Comparison of ENCODE assay signal across 12 mouse cellular contexts in the genomic region with DNA sequence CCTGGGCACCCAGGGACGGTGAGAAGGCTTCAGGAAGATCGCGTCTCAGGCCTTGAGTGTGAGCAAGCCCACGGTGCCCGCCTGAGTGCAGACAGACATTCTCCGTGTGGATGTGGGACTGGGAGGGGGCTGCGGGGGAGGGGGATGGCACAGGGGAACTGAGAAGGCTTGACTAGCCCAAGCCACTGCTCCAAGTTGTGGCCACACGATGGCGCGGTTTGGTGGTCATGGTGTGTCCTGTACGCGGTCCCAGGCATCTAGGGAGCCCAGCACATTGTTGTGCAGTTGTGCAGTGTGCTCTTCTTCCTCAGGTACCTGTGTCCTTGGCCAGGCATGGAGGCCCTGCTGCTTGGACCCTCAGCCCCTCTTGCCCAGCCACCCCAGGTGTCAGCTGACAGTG. TPM values are rescaled to one million over a fixed set of nuclear protein-coding genes. Genes with fewer than 3 reads are reported as not detected.
DNase-seq lines count a peak whose midpoint lies in the region; ATAC-seq and TF ChIP-seq lines count a peak whose summit lies in the region.
"Had no signal": no experiment of that assay in that cellular context is flagged by ENCODE, and none has a peak within 500 bp of the region (broad histone marks: within the 10 kb centered on the region; RNA-seq: fewer than 3 reads in every experiment).

No protein-coding gene starts in this region.

- peak; percentile 71 for DNase-seq in forebrain, embryonic 11.5 days (ENCODE audit: low spot score)
- DNase-seq in lung, embryonic 14.5 days: peak; percentile 46
- DNase-seq in lung, postnatal 36 days: no peak
- DNase-seq in embryo, embryonic 9.5 days (ENCODE audit: extremely low spot score): peak; percentile 39
- DNase-seq in urinary bladder, postnatal 36 days (ENCODE audit: low spot score in 2 of 2): no peak
- no peak for DNase-seq in cerebellum, adult 8-10 months
- DNase-seq: adrenal gland, adult 8-10 months had no signal

- no peaks in the 10 kb centered on the region for H3K36me3 ChIP-seq in forebrain, embryonic 11.5 days (ENCODE audit: control insufficient read depth, insufficient read depth, low read length)
- H3K36me3 ChIP-seq in forebrain, embryonic 15.5 days: no peaks in the 10 kb centered on the region
- H3K36me3 ChIP-seq in lung, embryonic 14.5 days (ENCODE audit: insufficient read depth): no peaks in the 10 kb centered on the region
- peaks cover 16% of the 10 kb centered on the region for H3K36me3 ChIP-seq in midbrain, embryonic 13.5 days

- 40% methylated on average over 12 of the region's 12 CpGs for WGBS in forebrain, embryonic 11.5 days
- 36% methylated on average over 12 of the region's 12 CpGs for WGBS in forebrain, embryonic 15.5 days
- 35% methylated on average over 12 of the region's 12 CpGs for WGBS in lung, embryonic 14.5 days
- WGBS in midbrain, embryonic 13.5 days: 41% methylated on average over 12 of the region's 12 CpGs

- no peaks in the 10 kb centered on the region; the same call in 1 of the 2 replicates for H3K4me1 ChIP-seq in forebrain, embryonic 11.5 days (replicated peaks; ENCODE audit: control insufficient read depth, insufficient read depth, low read length)
- peaks cover 11% of the 10 kb centered on the region for H3K4me1 ChIP-seq in forebrain, embryonic 15.5 days
- H3K4me1 ChIP-seq in lung, embryonic 14.5 days (ENCODE audit: insufficient read depth): peaks cover 4% of the 10 kb centered on the region; the same call in 1 of the 2 replicates
- H3K4me1 ChIP-seq in midbrain, embryonic 13.5 days (replicated peaks): peaks cover 39% of the 10 kb centered on the region

- peak; percentile 34; the same call in 1 of the 2 replicates for TF ChIP-seq CTCF in lung, embryonic 14.5 days (IDR thresholded peaks at IDR 0.05; ENCODE audit: low read depth)

- no peak for ATAC-seq in forebrain, embryonic 11.5 days (replicated peaks; ENCODE audit: low FRiP score)
- no peak for ATAC-seq in forebrain, embryonic 15.5 days (replicated peaks)
- ATAC-seq in lung, embryonic 14.5 days (ENCODE audit: insufficient read depth): no peak
- peak; percentile 34; the same call in 1 of the 2 replicates for ATAC-seq in midbrain, embryonic 13.5 days

- H3K4me2 ChIP-seq in forebrain, embryonic 11.5 days (ENCODE audit: low read depth, low read length, severe bottlenecking): no peak overlapping the region
- no peak overlapping the region for H3K4me2 ChIP-seq in forebrain, embryonic 15.5 days (replicated peaks)
- H3K4me2 ChIP-seq in lung, embryonic 14.5 days: no peak overlapping the region
- no peak overlapping the region for H3K4me2 ChIP-seq in midbrain, embryonic 13.5 days (replicated peaks)
- H3K4me2 ChIP-seq: heart, embryonic 11.5 days; limb, embryonic 15.5 days had no signal

- H3K27me3 ChIP-seq in forebrain, embryonic 11.5 days (ENCODE audit: control insufficient read depth, insufficient read depth, low read length): no peaks in the 10 kb centered on the region
- no peaks in the 10 kb centered on the region for H3K27me3 ChIP-seq in forebrain, embryonic 15.5 days
- no peaks in the 10 kb centered on the region for H3K27me3 ChIP-seq in lung, embryonic 14.5 days (ENCODE audit: insufficient read depth, low read length)
- H3K27me3 ChIP-seq in midbrain, embryonic 13.5 days: peaks cover 2% of the 10 kb centered on the region; the same call in 1 of the 2 replicates
- H3K27me3 ChIP-seq: limb, embryonic 15.5 days had no signal

- H3K9ac ChIP-seq in forebrain, embryonic 11.5 days (ENCODE audit: low read length): no peak overlapping the region
- H3K9ac ChIP-seq in forebrain, embryonic 15.5 days (replicated peaks): no peak overlapping the region
- no peak overlapping the region for H3K9ac ChIP-seq in lung, embryonic 14.5 days
- no peak overlapping the region for H3K9ac ChIP-seq in midbrain, embryonic 13.5 days (replicated peaks)
- H3K9ac ChIP-seq: limb, embryonic 15.5 days had no signal

- H3K9me3 ChIP-seq in forebrain, embryonic 11.5 days (ENCODE audit: control insufficient read depth, low read length): no peaks in the 10 kb centered on the region
- no peaks in the 10 kb centered on the region for H3K9me3 ChIP-seq in forebrain, embryonic 15.5 days
- H3K9me3 ChIP-seq in lung, embryonic 14.5 days (ENCODE audit: low read depth, low read length): no peaks in the 10 kb centered on the region
- no peaks in the 10 kb centered on the region for H3K9me3 ChIP-seq in midbrain, embryonic 13.5 days
- H3K9me3 ChIP-seq: limb, embryonic 15.5 days had no signal

- no peak overlapping the region for H3K27ac ChIP-seq in forebrain, embryonic 11.5 days (ENCODE audit: low read depth, low read length)
- no peak overlapping the region for H3K27ac ChIP-seq in forebrain, embryonic 15.5 days (replicated peaks)
- H3K27ac ChIP-seq in lung, embryonic 14.5 days (ENCODE audit: low read depth): no peak overlapping the region
- H3K27ac ChIP-seq in midbrain, embryonic 13.5 days: no peak overlapping the region
- H3K27ac ChIP-seq: limb, embryonic 15.5 days had no signal

- H3K4me3 ChIP-seq in forebrain, embryonic 11.5 days (ENCODE audit: low read depth, low read length): no peak overlapping the region
- H3K4me3 ChIP-seq in forebrain, embryonic 15.5 days: no peak overlapping the region
- H3K4me3 ChIP-seq in lung, embryonic 14.5 days (ENCODE audit: low read depth, low read length): no peak overlapping the region
- no peak overlapping the region for H3K4me3 ChIP-seq in midbrain, embryonic 13.5 days (replicated peaks)
- H3K4me3 ChIP-seq: limb, embryonic 15.5 days had no signal

RNA-seq across cellular contexts. Expression of a gene that starts 12.4 kb away (rescaled TPM):
- 0.57 and 0.79 TPM in 2 replicates for polyA plus RNA-seq in forebrain, embryonic 11.5 days (2014; fragmentation: Nextera tagmentation; extraction: Ambion mirVana)
- polyA plus RNA-seq in forebrain, embryonic 15.5 days (2015; fragmentation: Nextera tagmentation; extraction: Ambion mirVana): 1.3 and 1.8 TPM in 2 replicates
- 0.17 and 0.18 TPM in 2 replicates for polyA plus RNA-seq in lung, embryonic 14.5 days (2014; fragmentation: Nextera tagmentation; extraction: Ambion mirVana)
- 0.69 and 1.0 TPM in 2 replicates for polyA plus RNA-seq in midbrain, embryonic 13.5 days (2015; fragmentation: Nextera tagmentation; extraction: Ambion mirVana)
- polyA plus RNA-seq: small intestine, adult 2 months had no signal

RNA-seq across cellular contexts. Expression of a gene that starts 29.7 kb away (rescaled TPM):
- 70.9 and 76.4 TPM in 2 replicates for polyA plus RNA-seq in forebrain, embryonic 11.5 days (2014; fragmentation: Nextera tagmentation; extraction: Ambion mirVana)
- polyA plus RNA-seq in forebrain, embryonic 15.5 days (2015; fragmentation: Nextera tagmentation; extraction: Ambion mirVana): 72.3 and 78.4 TPM in 2 replicates
- 70.4 and 74.1 TPM in 2 replicates for polyA plus RNA-seq in lung, embryonic 14.5 days (2014; fragmentation: Nextera tagmentation; extraction: Ambion mirVana)
- polyA plus RNA-seq in midbrain, embryonic 13.5 days (2015; fragmentation: Nextera tagmentation; extraction: Ambion mirVana): 66.9 and 72.9 TPM in 2 replicates

RNA-seq across cellular contexts. Expression of a gene that starts 30.0 kb away (rescaled TPM):
- 550 and 552 TPM in 2 replicates for polyA plus RNA-seq in forebrain, embryonic 11.5 days (2014; fragmentation: Nextera tagmentation; extraction: Ambion mirVana)
- polyA plus RNA-seq in forebrain, embryonic 15.5 days (2015; fragmentation: Nextera tagmentation; extraction: Ambion mirVana): 538 and 557 TPM in 2 replicates
- polyA plus RNA-seq in lung, embryonic 14.5 days (2014; fragmentation: Nextera tagmentation; extraction: Ambion mirVana): 736 and 777 TPM in 2 replicates
- polyA plus RNA-seq in midbrain, embryonic 13.5 days (2015; fragmentation: Nextera tagmentation; extraction: Ambion mirVana): 524 and 547 TPM in 2 replicates

Comparison
In these comparisons a context has a peak if more than half of its experiments do, and no peak if none do; other contexts are left out.
1. DNase-seq: peak in forebrain, embryonic 11.5 days (single experiment), lung, embryonic 14.5 days (single experiment) and embryo, embryonic 9.5 days (single experiment); none in lung, postnatal 36 days (single experiment), urinary bladder, postnatal 36 days (0 of 2) and cerebellum, adult 8-10 months (single experiment).